Mouse (Mus musculus) urinary bladder, postnatal 25 days (tissue): Measurements from ENCODE around the gene Nfkbib.

Experiments used
- DNase-seq: peaks from one replicate; pipeline ENCODE4 v3.0.0; 2022; ENCODE audit warnings: low spot score

Nfkbib gene

DNA sequence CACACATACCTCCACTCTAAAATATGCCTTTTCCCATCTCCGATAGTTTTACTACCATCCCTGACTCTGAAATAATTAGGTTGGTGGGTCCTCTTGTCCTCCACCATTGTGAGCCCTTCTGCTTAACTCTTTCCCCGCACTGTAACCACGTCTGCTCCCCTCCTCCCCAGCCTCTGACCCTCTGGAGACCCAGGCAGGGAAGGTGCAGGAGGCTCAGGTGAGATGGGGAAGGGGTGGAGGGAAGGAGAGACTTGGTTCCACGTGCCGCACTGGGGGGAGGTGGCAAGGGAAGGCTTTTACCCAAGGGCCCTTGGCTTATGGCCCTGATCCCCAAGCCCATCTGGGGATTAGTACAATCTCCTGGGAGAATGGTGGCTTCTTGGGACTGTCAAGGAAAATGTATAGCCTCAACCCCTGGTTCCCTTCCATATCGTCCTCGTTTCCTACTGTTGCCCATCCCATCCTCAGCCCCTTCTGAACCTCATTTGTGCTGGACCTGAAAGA is at the start of gene Nfkbib:
Gene Nfkbib, minus strand, starts transcription at position 51 of the 504 bp plus-strand sequence.
- no peak for DNase-seq

DNA sequence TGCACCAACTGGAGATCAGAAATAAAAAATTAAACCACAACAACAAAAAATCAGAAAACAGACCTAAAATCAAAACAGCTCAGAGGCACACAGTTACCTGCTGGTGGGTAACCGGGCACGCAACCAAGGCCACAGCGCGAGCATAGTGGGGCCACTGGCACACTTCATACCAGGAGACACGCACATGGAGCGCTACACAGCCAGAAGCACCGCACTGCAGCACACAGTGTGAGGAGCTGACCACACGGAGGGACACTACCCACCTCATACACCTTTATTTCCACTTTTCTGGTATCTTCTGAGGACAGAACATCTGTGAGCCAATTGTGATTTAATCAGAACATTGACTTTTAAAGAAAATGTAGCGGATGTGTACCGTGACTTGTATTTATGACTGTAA is 49.6 kb upstream of the Nfkbib start:
- no peak for DNase-seq

DNA sequence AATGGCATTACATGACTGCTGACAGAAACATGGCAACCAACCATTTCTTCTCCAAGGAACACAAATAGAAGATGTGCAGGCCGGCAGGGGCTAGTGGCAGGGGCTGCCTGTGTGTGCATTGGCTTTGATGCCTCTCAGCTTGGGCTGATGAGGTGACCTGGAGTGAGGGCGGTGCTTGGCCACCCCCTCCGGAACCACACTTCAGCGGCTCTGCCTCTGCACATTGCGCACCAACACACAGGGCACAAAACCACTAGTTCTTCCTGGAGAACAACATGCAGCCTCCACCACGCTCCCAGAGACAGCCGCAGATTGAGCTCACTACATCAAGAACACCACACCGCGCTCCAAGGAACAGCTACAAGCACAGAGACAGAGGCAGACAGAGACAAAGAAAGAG is 48.9 kb upstream of the Nfkbib start:
- DNase-seq, result no peak

DNA sequence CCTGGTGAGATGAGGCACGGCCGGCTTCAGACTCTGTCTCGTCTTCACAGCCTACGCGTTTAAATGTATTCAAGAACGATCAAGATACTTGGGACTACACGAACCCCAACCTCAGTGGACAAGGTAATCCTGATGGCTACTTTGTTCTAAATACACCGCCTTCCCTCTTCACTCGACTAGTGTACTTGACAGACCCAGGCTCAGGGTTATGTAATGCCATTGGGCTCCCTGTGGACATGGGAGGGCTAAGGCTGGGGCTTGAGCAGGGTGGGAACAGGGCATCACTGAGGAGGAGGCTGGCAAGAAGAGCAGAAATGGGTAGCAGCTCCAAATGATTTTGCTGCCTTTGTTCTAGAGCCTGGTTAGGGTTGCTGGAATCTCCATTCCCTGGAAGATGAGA is 47.9 kb upstream of the Nfkbib start:
- DNase-seq, result no peak

- no peak for DNase-seq
Measured at GRCm38 (mm10) chr7:28814306-28815034, 47.2 kb upstream of the Nfkbib start.

DNA sequence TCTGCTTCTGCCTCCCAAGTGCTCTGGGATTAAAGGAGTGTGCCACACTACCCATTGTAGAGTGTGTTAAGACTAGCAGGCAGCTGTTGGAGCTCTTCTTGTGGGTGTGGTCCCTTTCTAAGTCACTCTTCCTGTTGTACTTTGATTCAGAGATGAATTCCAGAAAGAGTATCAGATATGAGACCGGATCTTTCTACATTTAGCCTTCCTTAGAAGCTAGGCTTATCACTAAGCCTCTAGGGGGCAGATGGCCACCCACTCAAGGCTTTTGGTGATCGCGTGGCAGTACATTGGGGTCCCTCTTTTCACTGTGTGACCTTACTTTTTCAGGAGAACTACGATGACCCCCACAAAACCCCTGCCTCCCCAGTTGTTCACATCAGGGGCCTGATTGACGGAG is 45.6 kb upstream of the Nfkbib start:
- no peak for DNase-seq

- DNase-seq, result no peak
Measured at GRCm38 (mm10) chr7:28812436-28812835, 45.1 kb upstream of the Nfkbib start.

DNA sequence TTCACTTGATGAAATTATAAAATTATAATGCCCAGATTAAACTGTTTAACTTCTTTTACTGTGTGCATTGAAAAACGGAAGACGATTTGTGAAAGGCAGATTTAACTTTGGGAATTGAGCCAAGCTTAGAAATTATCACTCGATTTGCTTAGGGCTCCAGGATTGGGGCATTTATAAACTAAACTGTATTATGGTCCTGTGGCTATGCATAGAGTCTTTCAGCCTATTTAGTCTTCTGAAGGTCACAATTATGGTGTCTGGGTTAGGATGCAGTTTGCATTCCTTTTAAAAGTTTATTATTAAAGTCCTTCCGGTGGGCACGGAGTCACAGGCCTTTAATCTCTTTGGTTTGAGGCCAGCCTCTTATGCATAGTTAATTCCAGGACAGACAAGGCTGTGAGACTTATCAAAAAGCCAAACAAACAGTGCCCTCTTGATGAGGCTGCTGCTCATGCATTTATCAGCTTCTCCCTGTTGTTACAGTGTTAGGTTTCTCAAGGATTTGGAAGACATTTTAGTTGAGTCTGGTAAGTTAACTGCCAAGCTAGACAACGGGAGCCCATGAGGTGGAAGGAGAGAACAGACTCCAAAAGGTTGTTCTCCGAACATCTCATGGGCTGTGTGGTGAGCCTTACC is 44.4 kb upstream of the Nfkbib start:
- DNase-seq, result no peak

GRCm38 (mm10) chr7:28811228-28811627 is 43.9 kb upstream of the Nfkbib start:
- peak; percentile 93 for DNase-seq

DNA sequence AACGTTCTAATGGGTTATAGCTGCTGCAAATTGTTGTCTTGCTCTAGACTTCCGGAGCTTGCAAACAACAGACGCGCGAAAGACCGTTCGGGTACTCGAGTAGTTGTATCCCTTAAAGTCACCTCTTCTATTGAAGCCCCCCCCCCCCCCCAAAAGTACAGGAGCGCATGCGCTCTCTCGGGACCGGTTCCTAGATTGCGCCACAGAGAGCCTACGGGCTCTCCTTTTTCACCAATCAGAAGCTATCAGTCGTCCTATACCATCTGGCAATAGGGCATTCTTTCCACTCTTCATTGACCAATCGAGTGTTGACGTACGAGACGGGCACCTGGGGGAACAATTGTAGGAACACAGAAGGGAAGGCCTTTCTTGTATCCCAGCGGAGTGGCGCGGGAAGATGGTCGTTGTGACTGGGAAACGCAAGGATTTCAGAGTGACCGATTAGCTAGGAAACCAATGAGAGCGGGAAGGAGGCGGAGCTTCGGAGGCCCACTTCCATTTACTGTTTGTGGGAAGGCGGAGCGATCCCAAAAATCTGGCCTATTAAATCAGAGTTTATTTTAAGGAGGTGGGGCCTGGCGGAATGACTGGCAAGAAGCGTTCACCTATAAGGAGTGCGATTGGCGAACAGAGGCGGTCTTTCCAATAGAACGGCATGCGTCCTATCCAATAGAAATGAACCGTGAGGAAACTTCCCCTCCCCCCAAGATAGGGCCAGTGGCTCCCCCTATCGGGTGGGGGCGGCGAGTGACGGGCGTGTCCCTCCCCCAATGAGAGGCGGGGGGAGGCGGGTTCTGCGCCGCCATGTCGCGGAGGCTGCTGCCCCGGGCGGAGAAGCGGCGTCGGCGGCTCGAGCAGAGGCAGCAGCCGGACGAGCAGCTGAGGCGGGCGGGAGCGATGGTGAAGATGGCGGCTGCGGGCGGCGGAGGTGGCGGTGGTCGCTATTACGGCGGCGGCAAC is 43.1 kb upstream of the Nfkbib start:
- DNase-seq, result peak; percentile 97

GRCm38 (mm10) chr7:28809401-28810089 is 42.2 kb upstream of the Nfkbib start:
- peak; percentile 56 for DNase-seq

- peak; percentile 97 for DNase-seq
Measured at GRCm38 (mm10) chr7:28808957-28809393, 41.7 kb upstream of the Nfkbib start.

GRCm38 (mm10) chr7:28808221-28808941 is 41.1 kb upstream of the Nfkbib start, which contains the start of gene Hnrnpl:
Gene Hnrnpl (plus strand): TSS chr7:28808541.
- DNase-seq, result no peak

GRCm38 (mm10) chr7:28807641-28808220 is 40.4 kb upstream of the Nfkbib start:
- no peak for DNase-seq

GRCm38 (mm10) chr7:28806869-28807268 is 39.6 kb upstream of the Nfkbib start:
- DNase-seq, result no peak

DNA sequence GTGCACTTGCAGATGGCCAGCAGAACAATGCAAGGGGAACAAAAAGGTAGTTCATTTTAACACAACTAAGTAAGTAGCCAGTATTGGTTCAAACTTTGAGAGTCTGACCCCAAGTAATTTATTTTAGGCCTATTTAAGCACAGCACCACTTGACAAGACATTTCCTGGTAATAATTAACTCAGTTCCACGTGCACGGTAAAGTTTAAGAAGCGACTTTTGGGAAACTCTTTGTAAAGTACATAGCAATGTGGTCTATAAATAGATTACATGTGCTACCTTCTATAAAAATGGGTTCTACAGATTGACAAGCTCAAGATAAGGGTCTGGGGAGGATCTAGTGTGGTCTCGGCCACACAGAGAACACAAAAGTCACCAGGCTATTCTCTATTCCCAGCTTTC is 36.4 kb upstream of the Nfkbib start:
- DNase-seq, result no peak

- DNase-seq, result no peak
Measured at GRCm38 (mm10) chr7:28802846-28803588, 35.7 kb upstream of the Nfkbib start.

DNA sequence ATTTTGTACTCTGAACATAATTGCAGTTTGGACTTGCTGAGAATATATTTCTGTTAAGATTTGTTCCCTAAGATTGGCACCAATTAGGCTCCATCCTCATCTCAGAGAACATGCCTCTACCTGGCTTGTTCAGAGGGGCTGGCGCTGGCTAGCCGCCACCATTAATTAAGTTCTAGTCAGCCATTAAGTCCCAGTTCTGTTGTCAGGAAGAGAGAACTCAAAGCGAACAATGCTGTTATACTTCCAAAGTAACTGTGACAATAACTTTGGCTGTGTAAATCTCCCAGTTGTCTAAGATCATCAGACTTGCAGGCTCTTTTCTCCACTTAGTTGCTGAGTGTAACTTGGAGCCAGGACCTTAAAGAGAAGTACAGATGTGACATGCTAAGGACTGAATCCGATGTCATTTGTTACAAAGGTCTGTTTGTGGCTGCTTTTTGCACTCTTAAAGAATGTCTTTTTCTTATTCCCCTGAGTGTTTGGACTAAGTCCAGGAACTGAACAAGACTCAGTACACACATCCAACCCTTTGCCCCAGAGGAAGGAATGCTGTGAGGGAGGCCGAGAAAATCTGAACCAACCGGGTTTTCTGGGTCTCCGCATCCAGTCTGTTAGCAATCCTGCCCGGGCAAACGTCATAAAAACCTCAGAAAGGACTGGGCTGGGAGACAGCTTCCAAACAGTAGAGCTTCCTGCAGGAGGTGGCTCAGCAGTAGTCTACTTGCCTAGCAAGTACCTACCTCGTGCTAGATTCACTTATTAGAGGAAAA is 34.8 kb upstream of the Nfkbib start:
- DNase-seq, result peak; percentile 61

GRCm38 (mm10) chr7:28801451-28801850 is 34.1 kb upstream of the Nfkbib start:
- no peak for DNase-seq
